Mouse (Mus musculus) lung, adult 2 months (tissue): ENCODE results near the gene Epb41.

Experiments
- CTCF ChIP-seq: fragments of 200-500 bp; IDR thresholded peaks from 2 replicates; pipeline ENCODE4 v1.5.1; 2011; ENCODE audit warnings: mild to moderate bottlenecking, low read length, control low read depth; ENCODE audit not compliant: insufficient read depth
- POLR2A ChIP-seq: fragments of 200-500 bp; IDR thresholded peaks from 2 replicates; pipeline ENCODE4 v1.6.1; 2011; ENCODE audit warnings: low read depth, mild to moderate bottlenecking, control low read depth, low read length, borderline replicate concordance; ENCODE audit errors: extremely low read depth

DNA sequence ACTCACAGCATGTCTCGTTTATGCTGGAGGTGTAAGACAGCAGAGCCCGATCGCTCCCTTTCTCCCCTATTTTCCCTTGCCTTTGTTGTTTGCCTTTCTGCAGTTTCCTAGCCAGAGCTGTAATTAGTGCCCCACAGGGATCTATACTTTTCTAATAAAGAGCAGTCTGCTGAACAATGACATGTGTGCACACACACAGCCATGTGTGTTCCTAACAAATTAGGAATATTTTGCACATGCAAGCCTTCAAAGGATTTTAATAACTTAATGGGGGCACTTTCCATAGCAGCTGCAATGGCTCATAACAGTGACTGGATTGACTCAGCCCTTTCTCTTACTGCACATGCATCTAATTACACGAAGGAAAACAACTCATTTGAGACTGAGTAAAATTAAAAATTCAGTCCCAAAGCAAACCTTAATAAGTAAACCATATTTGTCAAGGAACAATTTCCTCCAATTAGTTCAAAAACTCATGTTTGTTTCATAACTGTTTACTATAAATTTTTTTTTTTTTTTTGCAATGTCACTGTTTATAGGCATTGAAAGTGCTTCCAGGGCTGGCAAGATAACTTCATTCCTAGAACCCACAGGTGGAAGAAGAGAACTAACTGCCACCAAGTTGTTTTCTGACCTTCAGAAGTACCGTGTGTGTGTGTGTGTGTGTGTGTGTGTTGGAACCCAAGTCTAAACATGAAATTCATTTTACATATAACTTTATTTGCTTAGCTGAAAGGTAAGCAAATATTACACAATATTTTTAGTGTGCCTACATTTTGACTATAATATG is 49.2 kb downstream of the Epb41 start:
- TF ChIP-seq CTCF (no peak), POLR2A (no peak)
